Mouse (Mus musculus) CH12.LX (cell line): ENCODE results near the gene Gpr55. TPM values are rescaled to one million over a fixed set of nuclear protein-coding genes. Genes with fewer than 3 reads are reported as not detected.
A peak's percentile ranks its signal among the peaks of the same experiment; 100 is the strongest.

Experiments used
- DNase-seq: peaks from one replicate; pipeline ENCODE4 v3.0.0-alpha.2; 2013; ENCODE audit errors: extremely low read depth
- H3K27ac ChIP-seq: 2 replicates; pipeline ENCODE4 v1.5.1; 2012; ENCODE audit warnings: low read depth, mild to moderate bottlenecking, control low read depth, moderate library complexity; ENCODE audit not compliant: insufficient read depth
- H3K27me3 ChIP-seq: replicated peaks from 2 replicates; pipeline ENCODE3; 2012; ENCODE audit warnings: inconsistent platforms
- H3K36me3 ChIP-seq, 2 experiments: replicated peaks in 1 of 2; 2 replicates each; pipeline versions ENCODE3 to v1.6.1; 2012; ENCODE audit warnings: inconsistent platforms in 1 of 2, low read length in 1 of 2, mild to moderate bottlenecking in 1 of 2, mixed read lengths in 1 of 2, moderate library complexity in 1 of 2; ENCODE audit not compliant: control insufficient read depth in 1 of 2, insufficient read depth in 1 of 2
- H3K4me1 ChIP-seq, 2 experiments: 2 replicates each; pipeline ENCODE4 v1.6.1; 2012; ENCODE audit warnings: inconsistent platforms in 1 of 2, moderate library complexity in 1 of 2; ENCODE audit not compliant: insufficient read depth in 2 of 2, control insufficient read depth in 1 of 2
- H3K4me2 ChIP-seq: 2 replicates; pipeline ENCODE4 v1.6.1; 2012; ENCODE audit warnings: low read depth, mild to moderate bottlenecking, control low read depth; ENCODE audit not compliant: poor library complexity, insufficient read depth, severe bottlenecking
- H3K4me3 ChIP-seq, 3 experiments: fragments of 150-350 bp in 1 of 3; sonication (generic) in 1 of 3; replicated peaks in 1 of 3; 2 replicates each; pipeline versions ENCODE3 to v1.5.1; 2011 to 2012; ENCODE audit warnings: low read depth in 2 of 3, low read length in 2 of 3, mild to moderate bottlenecking in 2 of 3, moderate library complexity in 2 of 3, control low read depth in 1 of 3, improper control_type of control experiment in 1 of 3, inconsistent platforms in 1 of 3, mixed read lengths in 1 of 3; ENCODE audit not compliant: poor library complexity in 1 of 3
- H3K79me2 ChIP-seq: replicated peaks from 2 replicates; pipeline ENCODE4 v1.6.1; 2012; ENCODE audit warnings: mild to moderate bottlenecking, moderate library complexity; ENCODE audit not compliant: control insufficient read depth, poor library complexity, insufficient read depth, severe bottlenecking; ENCODE audit errors: extremely low read depth
- H3K9ac ChIP-seq: 2 replicates; pipeline ENCODE4 v1.6.1; 2012; ENCODE audit warnings: low read depth, mild to moderate bottlenecking, control low read depth, moderate library complexity; ENCODE audit not compliant: insufficient read depth
- H3K9me3 ChIP-seq: replicated peaks from 2 replicates; pipeline ENCODE3; 2012; ENCODE audit warnings: low read length, inconsistent platforms, mixed read lengths
- BHLHE40 ChIP-seq: IDR thresholded peaks from 2 replicates; pipeline ENCODE4 v1.6.1; 2011; ENCODE audit warnings: mild to moderate bottlenecking, low read depth, low read length, improper control_type of control experiment
- CHD1 ChIP-seq: IDR thresholded peaks from 2 replicates; pipeline ENCODE4 v1.6.1; 2012; ENCODE audit warnings: low read depth, low read length, improper control_type of control experiment, inconsistent platforms
- CTCF ChIP-seq, 2 experiments: IDR thresholded peaks in 1 of 2; conservative IDR thresholded peaks in 1 of 2; 2 replicates each; pipeline ENCODE4 v1.5.1; 2011 to 2012; ENCODE audit warnings: low read depth in 2 of 2, low read length in 2 of 2, improper control_type of control experiment in 1 of 2, inconsistent platforms in 1 of 2, mild to moderate bottlenecking in 1 of 2, moderate library complexity in 1 of 2
- E2F4 ChIP-seq: IDR thresholded peaks from 2 replicates; pipeline ENCODE4 v1.6.1; 2011; ENCODE audit warnings: low read depth, low read length, improper control_type of control experiment; ENCODE audit not compliant: insufficient replicate concordance
- ELF1 ChIP-seq: IDR thresholded peaks from 2 replicates; pipeline ENCODE4 v1.6.1; 2014; ENCODE audit warnings: low read depth, mild to moderate bottlenecking, inconsistent platforms, low read length, improper control_type of control experiment
- EP300 ChIP-seq: IDR thresholded peaks from 2 replicates; pipeline ENCODE4 v1.6.1; 2011; ENCODE audit warnings: low read length, improper control_type of control experiment
- GABPA ChIP-seq: IDR thresholded peaks from 2 replicates; pipeline ENCODE4 v1.6.1; 2012; ENCODE audit warnings: low read depth, low read length, improper control_type of control experiment, inconsistent platforms; ENCODE audit not compliant: insufficient replicate concordance
- IRF4 ChIP-seq: IDR thresholded peaks from 2 replicates; pipeline ENCODE4 v1.6.1; 2014; ENCODE audit warnings: low read depth, mild to moderate bottlenecking, inconsistent platforms, low read length, improper control_type of control experiment
- JUN ChIP-seq: IDR thresholded peaks from 2 replicates; pipeline ENCODE4 v1.6.1; 2011; ENCODE audit warnings: low read depth, mild to moderate bottlenecking, low read length, improper control_type of control experiment, moderate library complexity; ENCODE audit not compliant: insufficient read depth
- KAT2A ChIP-seq: IDR thresholded peaks from 2 replicates; pipeline ENCODE4 v1.6.1; 2012; ENCODE audit warnings: low read length, improper control_type of control experiment, inconsistent platforms; ENCODE audit not compliant: insufficient replicate concordance
- MAFK ChIP-seq: IDR thresholded peaks from 2 replicates; pipeline ENCODE4 v1.6.1; 2011; ENCODE audit warnings: low read length, improper control_type of control experiment; ENCODE audit not compliant: insufficient replicate concordance
- MAX ChIP-seq: IDR thresholded peaks from 2 replicates; pipeline ENCODE4 v1.6.1; 2011; ENCODE audit warnings: low read length, improper control_type of control experiment
- MXI1 ChIP-seq: IDR thresholded peaks from 2 replicates; pipeline ENCODE4 v1.6.1; 2011; ENCODE audit warnings: mild to moderate bottlenecking, low read depth, low read length, improper control_type of control experiment
- MYC ChIP-seq: IDR thresholded peaks from 2 replicates; pipeline ENCODE4 v1.6.1; 2011; ENCODE audit warnings: low read depth, mild to moderate bottlenecking, improper control_type of control experiment, low read length
- PAX5 ChIP-seq: IDR thresholded peaks from 2 replicates; pipeline ENCODE4 v1.6.1; 2012; ENCODE audit warnings: low read length, inconsistent platforms, mixed read lengths
- POLR2A ChIP-seq: IDR thresholded peaks from 2 replicates; pipeline ENCODE4 v1.6.1; 2011; ENCODE audit warnings: low read depth, mild to moderate bottlenecking, improper control_type of control experiment, low read length
- POLR2AphosphoS2 ChIP-seq: IDR thresholded peaks from 2 replicates; pipeline ENCODE4 v1.6.1; 2011; ENCODE audit warnings: low read depth, low read length, improper control_type of control experiment
- RAD21 ChIP-seq: IDR thresholded peaks from 2 replicates; pipeline ENCODE4 v1.6.1; 2011; ENCODE audit warnings: low read depth, mild to moderate bottlenecking, low read length, improper control_type of control experiment, moderate library complexity
- RCOR1 ChIP-seq: conservative IDR thresholded peaks from 2 replicates; pipeline ENCODE4 v1.6.1; 2012; ENCODE audit warnings: low read depth, mild to moderate bottlenecking, inconsistent platforms, low read length, improper control_type of control experiment
- SMC3 ChIP-seq: IDR thresholded peaks from 2 replicates; pipeline ENCODE4 v1.6.1; 2011; ENCODE audit warnings: low read depth, low read length, improper control_type of control experiment
- TBP ChIP-seq: conservative IDR thresholded peaks from 2 replicates; pipeline ENCODE4 v1.6.1; 2011; ENCODE audit warnings: low read depth, low read length, improper control_type of control experiment
- TCF12 ChIP-seq: IDR thresholded peaks from 2 replicates; pipeline ENCODE4 v1.6.1; 2014; ENCODE audit warnings: low read depth, mild to moderate bottlenecking, inconsistent platforms, low read length, improper control_type of control experiment
- UBTF ChIP-seq: IDR thresholded peaks from 2 replicates; pipeline ENCODE4 v1.6.1; 2012; ENCODE audit warnings: low read depth, mild to moderate bottlenecking, inconsistent platforms, low read length, improper control_type of control experiment, moderate library complexity
- USF1 ChIP-seq: IDR thresholded peaks from 2 replicates; pipeline ENCODE4 v1.6.1; 2014; ENCODE audit warnings: low read depth, mild to moderate bottlenecking, inconsistent platforms, low read length, improper control_type of control experiment
- ZC3H11A ChIP-seq: IDR thresholded peaks from 2 replicates; pipeline ENCODE4 v1.6.1; 2012; ENCODE audit warnings: low read depth, mild to moderate bottlenecking, inconsistent platforms, low read length, improper control_type of control experiment
- ZNF384 ChIP-seq: IDR thresholded peaks from 2 replicates; pipeline ENCODE4 v1.6.1; 2012; ENCODE audit warnings: low read depth, low read length, improper control_type of control experiment, inconsistent platforms
- dilution Hi-C: fragments of 300-500 bp; cut with MboI; formaldehyde crosslinking; loops from 2 replicates; pipeline ENCODE4 v1.14.3; 2020; ENCODE audit warnings: low sequenced_read_pairs; ENCODE audit not compliant: extremely low pct_unique_long_range_greater_than_20kb, extremely low pct_ligation_motif_present
- in situ Hi-C: fragments of 300-500 bp; cut with MboI; formaldehyde crosslinking; loops from 3 replicates; pipeline ENCODE4 v1.14.3; 2019; ENCODE audit warnings: low sequenced_read_pairs, low pct_ligation_motif_present, low pct_unique_long_range_greater_than_20kb, mixed read lengths
- polyA plus RNA-seq: library from polyadenylated mRNA; unstranded; fragments of >175 nt; gene quantifications from 2 replicates; pipeline ENCODE4 v1.2.1, GENCODE M21; 2012; ENCODE audit warnings: low read depth; ENCODE audit not compliant: insufficient read length
- total RNA-seq, 2 experiments: library from RNA; depleted of rRNA; stranded (reverse); fragments of 300-350 nt in 1 of 2; fragments of >200 nt in 1 of 2; gene quantifications; 2 replicates each; pipeline ENCODE4 v1.2.3; 2012 to 2014

The Gpr55 gene
- total and polyA plus RNA-seq, 3 experiments, result 16.4 to 24.3 (median 17.3) TPM

DNA sequence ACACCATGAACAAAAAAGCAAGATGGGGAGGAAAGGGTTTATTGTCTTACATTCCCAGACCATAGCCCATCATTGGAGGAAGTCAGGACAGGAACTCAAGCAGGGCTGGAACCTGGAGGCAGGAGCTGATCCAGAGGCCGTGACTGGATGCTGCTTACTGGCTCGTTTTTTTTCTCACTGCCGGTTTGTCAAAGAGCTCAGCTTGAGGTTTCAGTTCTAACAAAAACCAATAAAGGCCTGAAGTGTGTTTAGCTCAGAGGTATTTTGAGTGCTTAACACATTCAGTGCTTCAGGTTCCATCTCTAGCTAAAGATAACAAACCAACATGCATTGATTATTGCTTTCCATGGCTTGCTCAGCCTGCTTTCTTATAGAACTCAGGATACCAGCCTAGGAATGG is 11.5 kb upstream of the Gpr55 start:
- Histone ChIP-seq H3K4me1 (peaks cover 39 to 69% of the 10 kb centered on the region in 2 experiments), H3K4me2 (peak overlapping the region; percentile 81), H3K4me3 (peak overlapping the region; percentile 28 to 53 (median 29)), H3K36me3 (no peaks in the 10 kb centered on the region), H3K79me2 (no peaks in the 10 kb centered on the region; the same call in 1 of the 2 replicates), H3K9me3 (no peaks in the 10 kb centered on the region), H3K9ac (peak overlapping the region; percentile 80), H3K27me3 (no peaks in the 10 kb centered on the region), H3K27ac (peak overlapping the region; percentile 99)
- TF ChIP-seq PAX5 (no peak), MAX (no peak), TBP (peak; percentile 63; the same call in 1 of the 2 replicates), RCOR1 (no peak), BHLHE40 (no peak), USF1 (no peak), E2F4 (no peak), POLR2AphosphoS2 (no peak), TCF12 (0 out of 2 replicates have a peak, but pooled peaks have one; percentile 37), ZNF384 (peak; percentile 82), KAT2A (no peak), GABPA (no peak), CTCF (conservative IDR thresholded peaks at IDR 0.05 in 1 of 2, IDR thresholded peaks at IDR 0.05 in 1 of 2; ENCODE audit: low read depth in 2 of 2, low read length in 2 of 2) (no peak), EP300 (no peak), UBTF (no peak), RAD21 (no peak), POLR2A (peak; percentile 35)
- DNase-seq, result no peak
- dilution Hi-C loops, result no loop called here
- in situ Hi-C loops, result no loop called here

GRCm38 (mm10) chr1:85971070-85971469 is 10.3 kb upstream of the Gpr55 start:
- in situ Hi-C loops (no loop called here), dilution Hi-C loops (no loop called here)
- Histone ChIP-seq H3K27ac (peak overlapping the region; percentile 99), H3K27me3 (no peaks in the 10 kb centered on the region), H3K4me2 (peak overlapping the region; percentile 81; the same call in 1 of the 2 replicates), H3K9ac (peak overlapping the region; percentile 80), H3K9me3 (no peaks in the 10 kb centered on the region), H3K36me3 (no peaks in the 10 kb centered on the region), H3K4me3 (no peak overlapping the region), H3K4me1 (peaks cover 32 to 67% of the 10 kb centered on the region in 2 experiments), H3K79me2 (no peaks in the 10 kb centered on the region; the same call in 1 of the 2 replicates)
- no peak for DNase-seq
- TF ChIP-seq ZC3H11A, result no peak
- 0 out of 2 replicates have a peak, but pooled peaks have one; percentile 15 for TF ChIP-seq MYC
- no peak for TF ChIP-seq IRF4
- no peak for TF ChIP-seq CHD1
- TF ChIP-seq RAD21, result no peak
- no peak for TF ChIP-seq JUN
- TF ChIP-seq MXI1, result 0 out of 2 replicates have a peak, but pooled peaks have one; percentile 23
- TF ChIP-seq EP300, result peak; percentile 50; the same call in 1 of the 2 replicates
- TF ChIP-seq POLR2AphosphoS2, result no peak
- TF ChIP-seq ZNF384, result peak; percentile 87
- TF ChIP-seq MAFK, result no peak
- TF ChIP-seq ELF1, result 0 out of 2 replicates have a peak, but pooled peaks have one; percentile 4
- no peak for TF ChIP-seq SMC3
